Mouse (Mus musculus) heart, embryonic 13.5 days (tissue): ENCODE data around the gene Gm15557. TPM values are rescaled to one million over a fixed set of nuclear protein-coding genes. Genes with fewer than 3 reads are reported as not detected.
A peak's percentile ranks its signal among the peaks of the same experiment; 100 is the strongest.
"Not testable (repeated sequence)": the region's sequence is repeated elsewhere in the genome, so short reads cannot be mapped to it uniquely, and the experiment has no call there.

Experiments used
- ATAC-seq: fragments of 200-750 bp; cut with Nextera tagmentation; 2 replicates; pipeline ENCODE4 v1.8.0; 2017; ENCODE audit warnings: moderate TSS enrichment; ENCODE audit not compliant: insufficient number of reproducible peaks, low FRiP score, low TSS enrichment; ENCODE audit errors: extremely low read depth
- H3K27ac ChIP-seq: fragments of 300-500 bp; sonication (generic); replicated peaks from 2 replicates; pipeline ENCODE4 v1.5.1; 2015; ENCODE audit warnings: moderate library complexity, mild to moderate bottlenecking, inconsistent platforms
- H3K27me3 ChIP-seq: fragments of 300-500 bp; sonication (generic); replicated peaks from 2 replicates; pipeline ENCODE4 v1.6.1; 2015; ENCODE audit warnings: mild to moderate bottlenecking, inconsistent platforms
- H3K36me3 ChIP-seq: fragments of 300-500 bp; sonication (generic); 2 replicates; pipeline ENCODE4 v1.6.1; 2015; ENCODE audit warnings: mild to moderate bottlenecking, inconsistent platforms
- H3K4me1 ChIP-seq: fragments of 300-500 bp; sonication (generic); 2 replicates; pipeline ENCODE4 v1.6.1; 2015; ENCODE audit warnings: inconsistent platforms
- H3K4me2 ChIP-seq: fragments of 300-500 bp; sonication (generic); 2 replicates; pipeline ENCODE4 v1.6.1; 2015; ENCODE audit warnings: inconsistent platforms, mild to moderate bottlenecking, moderate library complexity
- H3K4me3 ChIP-seq: fragments of 300-500 bp; sonication (generic); 2 replicates; pipeline ENCODE4 v1.5.1; 2015; ENCODE audit warnings: moderate library complexity, mild to moderate bottlenecking, inconsistent platforms
- H3K9ac ChIP-seq: fragments of 300-500 bp; sonication (generic); 2 replicates; pipeline ENCODE4 v1.6.1; 2015; ENCODE audit warnings: inconsistent platforms, mild to moderate bottlenecking, moderate library complexity
- H3K9me3 ChIP-seq: fragments of 300-500 bp; sonication (generic); 2 replicates; pipeline ENCODE4 v1.6.1; 2016; ENCODE audit warnings: inconsistent platforms
- WGBS: fragments of 180-500 bp; shearing (Covaris S2); methylation state at CpG from one replicate; pipeline ENCODE4 v1.1.7; 2015; ENCODE audit warnings: mixed read lengths; 5-methylcytosine and 5-hydroxymethylcytosine counted together
- polyA plus RNA-seq: library from polyadenylated mRNA; unstranded; fragments of >200 nt; fragmentation: Nextera tagmentation; extraction: Ambion mirVana; gene quantifications from 2 replicates; pipeline ENCODE4 v1.2.1, GENCODE M21; 2015

Gene Gm15557
- not detected in 2 replicates for polyA plus RNA-seq

DNA sequence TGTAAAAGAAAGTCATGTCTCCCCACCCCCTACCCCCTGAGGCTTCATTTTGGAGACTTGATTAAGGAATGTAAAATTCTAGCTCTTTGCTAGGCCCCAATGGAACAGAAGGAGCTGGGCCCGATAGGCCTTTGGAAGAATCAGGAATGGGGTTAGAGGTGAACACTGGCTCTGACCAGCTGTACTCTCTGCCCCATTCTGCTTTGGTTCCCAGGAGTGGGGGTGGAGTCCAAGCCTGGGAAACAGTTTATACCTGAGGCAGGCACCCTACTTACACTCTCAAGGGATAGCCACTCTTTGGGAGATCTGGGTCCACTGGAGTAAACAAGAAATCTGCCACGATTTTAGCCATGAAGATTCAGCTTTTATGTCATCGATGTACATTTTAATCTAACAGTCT lies at the start of gene Gm15557:
Gene Gm15557, plus strand, starts transcription at position 48 of the 400 bp plus-strand sequence.
- Histone ChIP-seq H3K9me3 (no peaks in the 10 kb centered on the region), H3K27me3 (peaks cover 12% of the 10 kb centered on the region), H3K27ac (no peak within 1 kb of the TSS), H3K4me1 (peaks cover 20% of the 10 kb centered on the region), H3K36me3 (no peaks in the 10 kb centered on the region), H3K4me3 (no peak within 1 kb of the TSS), H3K9ac (no peak within 1 kb of the TSS), H3K4me2 (no peak within 1 kb of the TSS)
- 77% methylated on average over 3 of the region's 3 CpGs for WGBS
- no peak for ATAC-seq

DNA sequence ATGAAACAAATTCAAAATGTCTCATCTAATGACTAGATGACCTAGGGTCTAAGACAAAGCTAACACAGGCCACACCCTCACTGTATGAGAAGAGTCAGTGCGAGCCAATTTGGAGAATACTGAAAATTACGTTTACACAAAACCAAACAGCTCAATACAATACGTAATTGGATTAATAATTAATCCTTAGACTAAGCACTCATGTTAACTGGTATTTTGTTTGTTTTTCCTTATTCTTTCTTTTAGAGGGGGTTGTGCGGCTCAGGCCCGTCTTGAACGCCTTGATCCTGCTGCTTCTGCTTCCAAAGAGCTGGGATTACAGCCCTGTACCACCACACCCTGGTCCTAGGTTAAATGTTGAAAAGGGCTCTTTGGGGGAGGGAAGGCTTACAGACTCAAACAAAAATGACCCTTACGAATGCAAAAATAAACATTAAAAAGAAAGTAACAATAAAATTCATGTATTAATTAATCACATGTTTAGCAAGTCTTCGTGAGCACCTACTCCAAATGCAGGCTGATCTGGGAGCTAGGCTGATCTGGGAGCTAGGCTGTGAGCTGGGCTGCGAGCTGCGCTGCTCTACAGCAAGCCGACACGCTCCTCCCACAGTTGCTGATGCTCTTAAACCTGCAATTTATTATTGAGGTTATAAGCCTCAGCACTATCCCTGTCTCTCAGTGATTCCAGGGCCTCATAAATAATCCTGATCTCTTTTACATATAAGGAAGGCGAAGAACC lies 46.1 kb upstream of the Gm15557 start:
- no peak overlapping the region for H3K4me2 ChIP-seq
- peaks cover 86% of the 10 kb centered on the region for H3K36me3 ChIP-seq
- no peak overlapping the region for H3K9ac ChIP-seq
- H3K4me1 ChIP-seq: no peaks in the 10 kb centered on the region
- 88% methylated on average over 13 of the region's 13 CpGs for WGBS
- H3K27me3 ChIP-seq: no peaks in the 10 kb centered on the region
- ATAC-seq: no peak
- H3K9me3 ChIP-seq: no peaks in the 10 kb centered on the region
- H3K27ac ChIP-seq: no peak overlapping the region
- H3K4me3 ChIP-seq: no peak overlapping the region

DNA sequence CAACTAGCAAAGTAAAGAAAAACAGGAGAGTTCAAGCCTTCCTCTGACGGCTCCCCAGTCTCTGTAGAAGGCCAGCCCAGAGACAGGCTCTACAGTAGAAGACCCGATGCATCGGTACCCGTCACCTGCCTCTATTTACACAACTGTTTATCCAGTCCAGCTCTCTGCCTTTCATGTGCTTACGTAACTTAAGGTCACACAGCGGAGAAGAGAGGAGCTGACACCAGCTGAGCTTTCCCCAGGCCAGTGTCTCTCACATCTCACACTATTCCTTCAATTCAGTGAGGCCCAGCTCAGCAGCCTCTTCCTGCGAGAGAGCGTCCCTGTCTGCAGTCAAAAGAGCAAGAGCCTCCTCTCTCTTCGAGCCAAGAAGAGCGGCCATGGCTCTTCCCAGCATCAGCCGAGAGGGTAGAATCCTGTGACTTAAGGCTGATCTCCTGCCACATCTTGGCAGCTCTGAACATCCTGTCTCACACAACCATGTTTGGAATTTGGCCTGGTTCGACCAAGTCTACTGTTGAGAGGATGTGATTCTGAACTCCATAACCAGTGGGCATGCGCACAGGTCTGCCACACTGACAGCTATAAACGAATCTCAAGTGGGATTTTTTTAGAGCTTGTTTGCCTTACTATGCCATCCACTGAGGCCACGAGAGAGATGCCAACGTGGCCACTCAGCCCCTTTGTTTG lies 45.3 kb upstream of the Gm15557 start:
- no peak overlapping the region for H3K4me2 ChIP-seq
- peaks cover 88% of the 10 kb centered on the region for H3K36me3 ChIP-seq
- 84% methylated on average over 16 of the region's 16 CpGs for WGBS
- no peak overlapping the region for H3K4me3 ChIP-seq
- no peak overlapping the region for H3K27ac ChIP-seq
- no peaks in the 10 kb centered on the region for H3K4me1 ChIP-seq
- no peaks in the 10 kb centered on the region for H3K27me3 ChIP-seq
- no peak for ATAC-seq
- no peak overlapping the region for H3K9ac ChIP-seq
- H3K9me3 ChIP-seq: no peaks in the 10 kb centered on the region

DNA sequence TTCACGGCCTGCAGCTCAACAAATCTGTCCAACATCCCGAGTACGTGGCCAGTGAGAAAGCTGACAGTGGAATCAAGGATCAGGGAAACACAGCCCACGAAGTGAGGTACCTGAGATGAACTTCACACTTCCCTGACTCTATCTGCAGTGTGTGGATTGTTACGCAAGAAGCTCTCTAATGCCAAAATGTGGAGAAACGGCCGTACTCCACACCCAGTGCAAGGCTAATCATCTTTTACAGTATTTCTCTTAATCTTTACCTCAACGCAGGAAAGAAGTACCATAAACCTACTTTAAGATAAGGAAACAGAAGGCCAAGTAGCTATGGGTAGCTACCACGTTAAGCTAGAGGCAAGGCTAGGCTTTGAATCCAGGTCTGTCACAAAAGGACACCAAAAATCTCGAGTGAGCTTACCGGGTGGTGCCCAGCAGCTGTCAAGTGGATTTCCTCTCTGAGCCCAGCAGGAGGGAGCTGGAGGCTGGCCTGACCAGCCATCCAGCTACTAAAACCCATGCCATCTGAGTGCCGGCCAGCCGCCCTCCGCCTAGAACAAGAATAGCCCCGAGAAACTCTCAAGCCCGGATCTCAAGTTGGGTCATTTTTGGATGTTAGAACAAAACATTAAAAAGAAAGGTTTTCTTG lies 37.4 kb upstream of the Gm15557 start:
- ATAC-seq: no peak
- no peak overlapping the region for H3K27ac ChIP-seq
- no peaks in the 10 kb centered on the region for H3K9me3 ChIP-seq
- H3K36me3 ChIP-seq: peaks cover 76% of the 10 kb centered on the region
- H3K9ac ChIP-seq: no peak overlapping the region
- no peak overlapping the region for H3K4me3 ChIP-seq
- no peak overlapping the region for H3K4me2 ChIP-seq
- no peaks in the 10 kb centered on the region for H3K27me3 ChIP-seq
- no peaks in the 10 kb centered on the region for H3K4me1 ChIP-seq
- 74% methylated on average over 16 of the region's 16 CpGs for WGBS

DNA sequence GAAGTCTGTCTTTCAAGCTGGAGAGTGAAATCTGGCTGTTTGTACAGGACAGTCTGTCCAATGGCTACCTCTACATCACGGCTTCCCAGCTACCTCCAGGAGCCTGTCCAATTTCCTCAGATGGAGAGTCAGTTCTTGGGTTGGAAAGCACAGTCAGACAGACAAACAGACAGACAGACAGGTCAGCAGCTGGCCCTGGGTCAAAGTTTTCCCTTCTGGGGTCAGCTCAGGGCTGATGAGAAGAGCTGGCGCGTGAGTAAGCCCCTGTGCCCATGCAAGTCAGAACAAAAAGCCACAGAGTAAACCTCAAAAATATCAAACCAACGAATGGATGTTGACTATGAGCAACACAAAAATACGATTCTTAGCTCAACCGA lies 36.9 kb upstream of the Gm15557 start:
- no peak overlapping the region for H3K9ac ChIP-seq
- H3K4me2 ChIP-seq: no peak overlapping the region
- H3K9me3 ChIP-seq: no peaks in the 10 kb centered on the region
- H3K4me1 ChIP-seq: no peaks in the 10 kb centered on the region
- WGBS: 90% methylated on average over 6 of the region's 6 CpGs
- no peak for ATAC-seq
- no peaks in the 10 kb centered on the region for H3K27me3 ChIP-seq
- H3K36me3 ChIP-seq: peaks cover 76% of the 10 kb centered on the region
- no peak overlapping the region for H3K27ac ChIP-seq
- H3K4me3 ChIP-seq: no peak overlapping the region

DNA sequence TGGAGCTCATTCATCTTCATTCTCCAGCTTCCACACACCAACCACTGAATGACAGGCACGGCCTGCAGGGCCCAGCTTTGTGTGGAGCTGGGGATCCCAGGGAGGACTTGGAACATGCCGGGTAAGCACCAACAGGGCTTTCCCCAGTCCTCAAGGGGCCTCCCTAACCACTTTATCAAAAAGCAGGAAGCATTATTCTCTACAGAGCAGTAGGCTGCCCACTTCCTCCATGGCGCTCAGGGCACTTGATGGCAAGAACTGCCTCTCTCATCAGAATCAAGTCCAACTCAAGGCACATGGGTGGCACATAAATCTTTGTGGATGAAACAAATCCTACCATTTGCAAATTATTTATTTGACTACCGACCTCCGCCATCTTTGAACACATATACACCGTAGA lies 25.8 kb upstream of the Gm15557 start:
- Histone ChIP-seq H3K4me3 (no peak overlapping the region), H3K4me2 (no peak overlapping the region), H3K9me3 (no peaks in the 10 kb centered on the region), H3K36me3 (peaks cover 76% of the 10 kb centered on the region), H3K4me1 (no peaks in the 10 kb centered on the region), H3K9ac (no peak overlapping the region), H3K27me3 (no peaks in the 10 kb centered on the region), H3K27ac (no peak overlapping the region)
- WGBS: 84% methylated on average over 6 of the region's 6 CpGs
- no peak for ATAC-seq

DNA sequence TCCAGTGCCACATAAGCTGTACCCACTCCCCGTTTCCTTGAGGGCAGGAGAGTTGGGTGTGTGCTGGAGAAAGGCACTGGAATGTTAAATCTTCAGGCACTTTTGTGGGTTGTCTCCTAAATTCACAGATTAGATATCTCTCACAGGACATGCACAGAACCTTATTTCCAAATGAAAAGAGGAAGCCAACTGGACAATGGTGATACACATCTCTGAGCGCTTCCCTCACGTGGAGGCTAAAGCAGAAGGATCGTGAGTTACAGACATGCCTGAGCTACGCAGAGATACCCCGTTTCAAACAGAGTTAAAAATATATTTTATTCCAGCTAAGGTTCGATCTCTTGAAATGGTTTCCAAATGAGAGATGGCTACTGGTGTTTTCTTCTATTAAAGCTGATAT lies 17.4 kb upstream of the Gm15557 start:
- WGBS: 89% methylated on average over 7 of the region's 7 CpGs
- Histone ChIP-seq H3K36me3 (peaks cover 55% of the 10 kb centered on the region), H3K27ac (no peak overlapping the region), H3K27me3 (no peaks in the 10 kb centered on the region), H3K4me2 (no peak overlapping the region), H3K4me3 (no peak overlapping the region), H3K4me1 (peaks cover 4% of the 10 kb centered on the region), H3K9ac (no peak overlapping the region), H3K9me3 (no peaks in the 10 kb centered on the region)
- no peak for ATAC-seq

DNA sequence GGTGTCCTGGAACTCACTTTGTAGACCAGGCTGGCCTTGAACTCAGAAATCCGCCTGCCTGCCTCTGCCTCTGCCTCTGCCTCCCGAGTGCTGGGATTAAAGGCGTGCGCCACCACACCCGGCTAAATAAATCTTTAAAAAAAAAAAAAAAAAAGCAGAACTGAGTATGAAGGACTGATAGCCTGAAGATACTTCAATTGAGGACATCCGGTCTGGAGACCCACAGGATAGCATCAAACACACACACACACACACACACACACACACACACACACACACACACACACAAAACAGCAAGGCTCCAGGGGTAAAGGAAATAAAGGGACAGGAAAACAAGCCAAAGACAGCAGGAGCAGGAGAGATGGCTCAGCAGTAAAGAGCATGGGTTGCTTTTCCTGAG lies 15.3 kb upstream of the Gm15557 start:
- not testable (repeated sequence) for H3K9ac ChIP-seq, H3K9me3 ChIP-seq, H3K4me2 ChIP-seq, H3K4me3 ChIP-seq, ATAC-seq, H3K27ac ChIP-seq, H3K27me3 ChIP-seq
- 80% methylated on average over 6 of the region's 6 CpGs for WGBS
- Histone ChIP-seq H3K4me1 (peaks cover 16% of the 10 kb centered on the region), H3K36me3 (peaks cover 40% of the 10 kb centered on the region)

DNA sequence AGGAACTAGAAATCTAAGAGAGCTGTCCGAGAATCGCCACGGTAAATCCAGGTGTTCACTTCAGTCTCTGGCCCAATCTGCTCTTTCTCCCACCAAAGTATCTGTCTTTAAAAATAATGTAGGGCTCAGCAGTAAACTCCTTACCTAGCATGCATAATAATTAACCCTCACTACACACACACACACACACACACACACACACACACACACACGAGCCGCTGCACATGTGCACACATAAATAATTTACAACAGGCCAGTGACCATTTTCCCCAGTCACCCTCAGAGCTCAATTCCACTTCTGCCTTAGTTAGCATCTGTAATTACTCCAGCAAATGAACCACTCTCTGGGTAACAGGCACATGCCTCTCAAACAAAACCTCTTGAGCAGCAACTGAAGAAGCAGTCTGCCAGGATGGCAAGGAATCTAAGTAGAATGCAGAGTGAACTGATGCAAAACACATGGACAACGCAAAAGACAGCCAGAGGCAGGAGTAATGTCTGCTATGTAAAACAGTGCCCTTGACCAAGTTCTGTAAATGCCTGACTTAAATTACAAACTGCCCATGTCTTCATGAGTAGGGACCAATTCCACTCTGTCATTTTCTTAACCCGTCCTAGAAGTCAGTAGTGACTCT lies 11.7 kb upstream of the Gm15557 start:
- ATAC-seq: no peak
- H3K4me3 ChIP-seq: peak overlapping the region; percentile 76
- H3K36me3 ChIP-seq: peaks cover 20% of the 10 kb centered on the region; the same call in 1 of the 2 replicates
- peak overlapping the region; percentile 93 for H3K27ac ChIP-seq
- peaks cover 22% of the 10 kb centered on the region for H3K4me1 ChIP-seq
- 81% methylated on average over 7 of the region's 7 CpGs for WGBS
- H3K4me2 ChIP-seq: peak overlapping the region; percentile 68
- H3K27me3 ChIP-seq: no peaks in the 10 kb centered on the region
- no peaks in the 10 kb centered on the region for H3K9me3 ChIP-seq
- H3K9ac ChIP-seq: peak overlapping the region; percentile 85

DNA sequence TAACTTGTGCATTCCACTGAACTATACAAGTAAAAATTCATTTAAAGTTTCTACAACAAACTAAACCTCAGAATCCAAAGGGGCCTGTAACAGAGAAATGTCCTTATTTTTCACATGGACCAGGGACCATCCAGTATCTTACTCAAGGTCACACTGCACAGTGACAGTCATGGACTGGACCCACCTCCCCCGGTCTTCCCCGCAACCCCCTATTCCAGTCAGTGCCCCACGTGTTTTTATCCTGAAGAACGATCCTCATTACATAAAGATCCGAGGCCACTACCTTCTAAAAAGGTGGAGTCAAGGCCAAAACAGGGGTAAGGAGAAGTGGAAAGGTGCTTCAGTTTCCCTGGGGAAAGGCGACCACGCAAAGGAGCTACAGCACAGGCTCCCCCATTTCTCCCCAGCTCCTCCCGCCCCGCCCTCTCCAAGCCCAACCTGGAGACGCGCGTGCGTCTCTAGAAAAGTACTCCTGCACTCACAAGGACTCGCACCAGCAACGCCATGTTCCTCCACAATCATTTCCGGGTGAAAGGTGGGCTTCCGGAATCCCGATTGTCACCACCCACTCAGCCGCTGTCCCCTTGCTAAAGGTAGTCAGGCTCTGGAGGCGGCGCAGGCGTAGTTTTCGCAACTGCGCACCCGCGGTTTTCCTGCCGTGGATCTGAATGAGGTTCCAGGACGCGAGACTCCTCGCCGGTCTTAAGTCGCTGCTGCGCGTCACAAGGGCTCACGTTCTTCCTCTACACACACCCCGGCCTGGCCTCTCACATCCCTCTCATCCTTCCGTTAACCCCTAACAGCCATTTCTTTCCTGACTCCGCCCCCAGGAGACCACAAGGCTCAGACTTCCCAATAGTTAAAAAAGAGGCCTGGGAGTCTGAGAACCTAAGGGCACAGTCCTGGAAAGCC lies 10.7 kb upstream of the Gm15557 start, which contains the start of gene Uqcc1:
Gene Uqcc1, minus strand, starts transcription at position 780 of the 912 bp plus-strand sequence.
- H3K36me3 ChIP-seq: peaks cover 11% of the 10 kb centered on the region; the same call in 1 of the 2 replicates
- H3K4me1 ChIP-seq: peaks cover 22% of the 10 kb centered on the region
- peak within 1 kb of the TSS; percentile 85 for H3K9ac ChIP-seq
- H3K9me3 ChIP-seq: no peaks in the 10 kb centered on the region
- peak within 1 kb of the TSS; percentile 76 for H3K4me3 ChIP-seq
- H3K27ac ChIP-seq: peak within 1 kb of the TSS; percentile 93
- no peaks in the 10 kb centered on the region for H3K27me3 ChIP-seq
- peak; percentile 71; the same call in 1 of the 2 replicates for ATAC-seq
- WGBS: under 1% methylated on average over 38 of the region's 38 CpGs
- H3K4me2 ChIP-seq: peak within 1 kb of the TSS; percentile 68
